8 mouse cellular contexts compared by ENCODE assay signal in genomic region chr12:111442309-111443010, GRCm38 (mm10). TPM values are rescaled to one million over a fixed set of nuclear protein-coding genes. Genes with fewer than 3 reads are reported as not detected.
A peak's percentile ranks its signal among the peaks of the same experiment; 100 is the strongest.
DNase-seq lines count a peak whose midpoint lies in the region; ATAC-seq lines count a peak whose summit lies in the region.

Gene Tnfaip2, plus strand, starts transcription at chr12:111442469.

- ATAC-seq in liver, embryonic 15.5 days (ENCODE audit: insufficient read depth), result peak; percentile 76
- ATAC-seq in cerebellum, adult (ENCODE audit: insufficient number of reproducible peaks, low FRiP score, low TSS enrichment), result no peak

- H3K4me3 ChIP-seq in liver, embryonic 15.5 days (replicated peaks), result peak within 1 kb of the TSS; percentile 69

- H3K27ac ChIP-seq in liver, embryonic 15.5 days (replicated peaks), result peak within 1 kb of the TSS; percentile 98

- peak within 1 kb of the TSS; percentile 90 for H3K4me2 ChIP-seq in liver, embryonic 15.5 days

- H3K4me1 ChIP-seq in liver, embryonic 15.5 days (replicated peaks), result peaks cover 83% of the 10 kb centered on the region

- H3K36me3 ChIP-seq in liver, embryonic 15.5 days (replicated peaks), result peaks cover 35% of the 10 kb centered on the region

- peaks cover 13% of the 10 kb centered on the region for H3K27me3 ChIP-seq in liver, embryonic 15.5 days

- under 1% methylated on average over 47 of the region's 48 CpGs for whole genome bisulfite sequencing in liver, embryonic 15.5 days (ENCODE audit: insufficient replicate concordance)

- DNase-seq in NIH3T3 (ENCODE audit: low read depth), result peak; percentile 93
- peak; percentile 52 for DNase-seq in c-Kit-positive CD71-negative TER-119-negative erythroid progenitor cells, embryonic 14.5 days (ENCODE audit: low read depth)
- peak; percentile 88 for DNase-seq in gastrocnemius, postnatal 14 days
- peak; percentile 25 for DNase-seq in induced T-regulatory cell, adult 2 months (ENCODE audit: low read depth)
- peak; percentile 38 to 47 for DNase-seq in natural killer cell, adult 2 months (ENCODE audit: low spot score in 2 of 2)
- DNase-seq in yolk sac, embryonic 10.5 days (ENCODE audit: low spot score), result peak; percentile 82

- intact Hi-C loops in gastrocnemius, postnatal 14 days (cut with DNase I; ENCODE audit: low total_unique reads), result no loop called here

- H3K9me3 ChIP-seq in liver, embryonic 15.5 days (replicated peaks), result no peaks in the 10 kb centered on the region

- peak within 1 kb of the TSS; percentile 84 for H3K9ac ChIP-seq in liver, embryonic 15.5 days

RNA-seq across cellular contexts. Expression of gene Tnfaip2, which starts in this region (rescaled TPM):
- total RNA-seq in gastrocnemius, postnatal 14 days (2021), result 10 to 100 TPM; 22.7 to 46.6 TPM
- polyA plus RNA-seq in liver, embryonic 15.5 days (2015; fragmentation: Nextera tagmentation; extraction: Ambion mirVana), result 70.3 and 79.5 TPM in 2 replicates

Comparison
In these comparisons a context has a peak if more than half of its experiments do, and no peak if none do; other contexts are left out.
1. DNase-seq: peak in every context shown above with its lines; median percentile 93 in NIH3T3; 88 in gastrocnemius, postnatal 14 days; 82 in yolk sac, embryonic 10.5 days; 52 in c-Kit-positive CD71-negative TER-119-negative erythroid progenitor cells, embryonic 14.5 days; 42 in natural killer cell, adult 2 months; 25 in induced T-regulatory cell, adult 2 months.